Mouse (Mus musculus) hindbrain, postnatal 0 days (tissue): ENCODE data around the gene Vmn1r171. TPM values are rescaled to one million over a fixed set of nuclear protein-coding genes. Genes with fewer than 3 reads are reported as not detected.
"Not testable (repeated sequence)": the region's sequence is repeated elsewhere in the genome, so short reads cannot be mapped to it uniquely, and the experiment has no call there.

Experiments
- ATAC-seq: fragments of 200-750 bp; cut with Nextera tagmentation; 2 replicates; pipeline ENCODE4 v1.8.0; 2017; ENCODE audit warnings: mild to moderate bottlenecking, moderate TSS enrichment, moderate library complexity
- DNase-seq: peaks from one replicate; pipeline ENCODE4 v3.0.0-alpha.2; 2015; ENCODE audit warnings: low spot score
- H3K27ac ChIP-seq: fragments of 300-500 bp; sonication (generic); 2 replicates; pipeline ENCODE4 v1.5.1; 2014; ENCODE audit warnings: mild to moderate bottlenecking
- H3K27me3 ChIP-seq: fragments of 300-500 bp; sonication (generic); 2 replicates; pipeline ENCODE4 v1.6.1; 2014; ENCODE audit warnings: low read length, mixed read lengths; ENCODE audit not compliant: insufficient read depth
- H3K36me3 ChIP-seq: fragments of 300-500 bp; sonication (generic); 2 replicates; pipeline ENCODE4 v1.6.1; 2014; ENCODE audit warnings: low read length, mixed read lengths; ENCODE audit not compliant: insufficient read depth
- H3K4me1 ChIP-seq: fragments of 300-500 bp; sonication (generic); 2 replicates; pipeline ENCODE4 v1.6.1; 2014; ENCODE audit warnings: antibody characterized with exemption, low read length, mixed read lengths; ENCODE audit not compliant: insufficient read depth
- H3K4me2 ChIP-seq: fragments of 300-500 bp; sonication (generic); 2 replicates; pipeline ENCODE4 v1.6.1; 2014; ENCODE audit warnings: low read depth, mild to moderate bottlenecking, low read length, moderate library complexity, mixed read lengths
- H3K4me3 ChIP-seq: fragments of 300-500 bp; sonication (generic); 2 replicates; pipeline ENCODE4 v1.5.1; 2014; ENCODE audit warnings: low read length
- H3K9ac ChIP-seq: fragments of 300-500 bp; sonication (generic); replicated peaks from 2 replicates; pipeline ENCODE4 v1.6.1; 2014; ENCODE audit warnings: mild to moderate bottlenecking, low read length, moderate library complexity, mixed read lengths
- H3K9me3 ChIP-seq: fragments of 300-500 bp; sonication (generic); 2 replicates; pipeline ENCODE4 v1.6.1; 2016; ENCODE audit warnings: low read length, mixed read lengths
- CTCF ChIP-seq: IDR thresholded peaks from 2 replicates; pipeline ENCODE4 v1.5.1; 2016; ENCODE audit warnings: antibody characterized with exemption, control low read depth, low read depth
- WGBS: fragments of 180-500 bp; shearing (Covaris S2); extraction: QIAGEN DNeasy Blood & Tissue Kit; methylation state at CpG from one replicate; pipeline ENCODE4 v1.1.7; 2014; 5-methylcytosine and 5-hydroxymethylcytosine counted together
- polyA plus RNA-seq: library from polyadenylated mRNA; unstranded; fragments of >200 nt; fragmentation: Nextera tagmentation; extraction: Ambion mirVana; gene quantifications from 2 replicates; pipeline ENCODE4 v1.2.1, GENCODE M21; 2015
- total RNA-seq: library from RNA; depleted of rRNA; stranded (reverse); fragments of >200 nt; gene quantifications from 2 replicates; pipeline ENCODE4 v1.2.3, GENCODE M21; 2014; rRNA removed

Gene Vmn1r171
- not detected in 2 replicates for total RNA-seq
- polyA plus RNA-seq, result not detected in 2 replicates

DNA sequence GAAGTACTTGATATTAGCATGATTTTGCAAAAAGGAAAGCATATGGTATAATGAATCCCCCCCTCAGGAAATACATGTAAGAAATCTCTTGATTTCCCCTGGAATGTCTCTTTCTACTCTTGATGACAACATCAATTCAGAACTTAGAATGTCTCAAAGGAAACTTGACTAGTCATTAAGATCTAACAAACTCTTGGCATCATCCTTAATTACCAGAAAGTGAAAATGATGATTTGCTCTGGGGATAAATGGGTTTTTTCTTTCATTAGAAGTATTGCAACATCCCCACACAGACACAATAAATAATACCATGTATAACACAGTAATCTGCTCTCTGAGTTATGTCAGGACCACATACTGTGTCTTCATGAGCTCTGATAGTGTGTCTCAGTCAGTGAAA is at the start of gene Vmn1r171:
TSS of gene Vmn1r171 (plus strand) at position 301 of the 400 bp plus-strand sequence.
- Histone ChIP-seq H3K27ac (no peak within 1 kb of the TSS), H3K4me3 (no peak within 1 kb of the TSS), H3K36me3 (no peaks in the 10 kb centered on the region), H3K27me3 (no peaks in the 10 kb centered on the region), H3K4me1 (no peaks in the 10 kb centered on the region), H3K9ac (no peak within 1 kb of the TSS), H3K9me3 (peaks cover 15% of the 10 kb centered on the region), H3K4me2 (no peak within 1 kb of the TSS)
- DNase-seq, result no peak
- TF ChIP-seq CTCF, result no peak
- ATAC-seq, result no peak

DNA sequence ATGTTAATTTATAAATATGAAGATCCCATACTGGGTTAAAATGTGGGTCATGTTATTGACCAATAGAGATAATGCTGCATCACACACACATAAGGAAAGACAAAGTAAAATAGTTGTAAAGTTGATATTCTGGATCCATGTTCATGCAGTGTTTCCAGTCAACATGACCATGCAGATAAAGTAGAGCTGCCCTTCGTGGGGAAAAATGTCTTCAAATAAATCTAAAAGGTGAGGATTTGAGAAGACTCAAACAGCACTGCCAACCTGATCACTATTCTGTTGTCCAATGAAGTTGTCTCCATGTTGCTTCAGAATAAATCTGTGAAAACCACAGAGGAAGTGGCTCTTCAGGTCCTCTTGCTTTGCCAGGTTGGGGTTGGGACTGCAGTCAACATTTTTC is 24.6 kb upstream of the Vmn1r171 start, which contains the start of gene Vmn1r170:
TSS of gene Vmn1r170 (plus strand) at position 301 of the 400 bp plus-strand sequence.
- DNase-seq, H3K27ac ChIP-seq, ATAC-seq, H3K9me3 ChIP-seq, H3K4me3 ChIP-seq, H3K4me1 ChIP-seq, H3K4me2 ChIP-seq, H3K36me3 ChIP-seq, H3K9ac ChIP-seq, H3K27me3 ChIP-seq: not testable (repeated sequence)
- 36% methylated on average over 1 of the region's 1 CpGs for WGBS

DNA sequence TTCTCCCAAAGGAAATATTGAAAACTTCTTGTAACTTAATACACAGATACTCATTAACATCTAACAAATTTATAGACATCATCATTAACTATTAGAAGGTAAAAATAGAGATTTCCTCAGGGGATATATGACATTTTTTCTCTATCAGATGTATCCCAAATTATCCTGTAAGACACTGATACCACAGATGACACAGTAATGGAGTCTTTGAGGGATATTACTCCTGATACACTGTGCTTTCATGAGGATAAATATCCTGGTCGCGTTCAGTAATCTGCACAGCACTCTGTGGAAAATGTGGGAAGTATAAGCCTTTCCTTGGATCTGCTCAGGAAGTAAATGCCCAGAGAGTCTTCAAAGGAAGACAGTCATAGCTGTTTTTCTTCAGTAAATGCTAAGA is 27.5 kb downstream of the Vmn1r171 start, which contains the start of gene Vmn1r172:
TSS of gene Vmn1r172 (plus strand) at position 301 of the 400 bp plus-strand sequence.
- H3K4me1 ChIP-seq, result no peaks in the 10 kb centered on the region
- WGBS, result 67% methylated on average over 2 of the region's 2 CpGs
- no peak for TF ChIP-seq CTCF
- no peak for DNase-seq
- no peaks in the 10 kb centered on the region for H3K9me3 ChIP-seq
- no peak for ATAC-seq
- no peak within 1 kb of the TSS for H3K9ac ChIP-seq
- H3K27me3 ChIP-seq, result no peaks in the 10 kb centered on the region
- no peak within 1 kb of the TSS for H3K4me2 ChIP-seq
- no peaks in the 10 kb centered on the region for H3K36me3 ChIP-seq
- no peak within 1 kb of the TSS for H3K27ac ChIP-seq
- no peak within 1 kb of the TSS for H3K4me3 ChIP-seq

Other genes starting within 250 kb of the Vmn1r171 start
- not detected in 2 replicates for gene Nlrp5, start 244.8 kb upstream of the Vmn1r171 start, total RNA-seq
- not detected in 2 replicates for gene Nlrp5, start 244.8 kb upstream of the Vmn1r171 start, polyA plus RNA-seq
- not detected in 2 replicates for gene Vmn1r167, start 123.5 kb upstream of the Vmn1r171 start, total RNA-seq
- gene Vmn1r167, start 123.5 kb upstream of the Vmn1r171 start, polyA plus RNA-seq, result not detected in 2 replicates
- not detected in 2 replicates for gene Vmn1r168, start 91.0 kb upstream of the Vmn1r171 start, total RNA-seq
- gene Vmn1r168, start 91.0 kb upstream of the Vmn1r171 start, polyA plus RNA-seq, result not detected in 2 replicates
- gene Vmn1r169, start 55.2 kb upstream of the Vmn1r171 start, total RNA-seq, result not detected in 2 replicates
- gene Vmn1r169, start 55.2 kb upstream of the Vmn1r171 start, polyA plus RNA-seq, result not detected in 2 replicates
- gene Vmn1r170, start 24.5 kb upstream of the Vmn1r171 start, total RNA-seq, result not detected in 2 replicates
- not detected in 2 replicates for gene Vmn1r170, start 24.5 kb upstream of the Vmn1r171 start, polyA plus RNA-seq
- gene Vmn1r172, start 27.6 kb downstream of the Vmn1r171 start, total RNA-seq, result not detected in 2 replicates
- not detected in 2 replicates for gene Vmn1r172, start 27.6 kb downstream of the Vmn1r171 start, polyA plus RNA-seq
- not detected in 2 replicates for gene Vmn1r173, start 70.0 kb downstream of the Vmn1r171 start, total RNA-seq
- not detected in 2 replicates for gene Vmn1r173, start 70.0 kb downstream of the Vmn1r171 start, polyA plus RNA-seq
- not detected in 2 replicates for gene Vmn1r174, start 121.5 kb downstream of the Vmn1r171 start, total RNA-seq
- not detected in 2 replicates for gene Vmn1r174, start 121.5 kb downstream of the Vmn1r171 start, polyA plus RNA-seq
- gene Vmn1r175, start 179.9 kb downstream of the Vmn1r171 start, total RNA-seq, result not detected in 2 replicates
- gene Vmn1r175, start 179.9 kb downstream of the Vmn1r171 start, polyA plus RNA-seq, result not detected in 2 replicates
- gene Vmn1r176, start 206.7 kb downstream of the Vmn1r171 start, total RNA-seq, result not detected in 2 replicates
- gene Vmn1r176, start 206.7 kb downstream of the Vmn1r171 start, polyA plus RNA-seq, result not detected in 2 replicates
- gene Vmn1r177, start 235.7 kb downstream of the Vmn1r171 start, total RNA-seq, result not detected in 2 replicates
- not detected in 2 replicates for gene Vmn1r177, start 235.7 kb downstream of the Vmn1r171 start, polyA plus RNA-seq